Mouse (Mus musculus) adrenal gland, adult (tissue): ENCODE measurements around the gene Sim2.
A peak's percentile ranks its signal among the peaks of the same experiment; 100 is the strongest.

Experiments
- DNase-seq, 2 experiments: peaks; one replicate each; pipeline ENCODE4 v3.0.0; 2022 to 2023; ENCODE audit warnings: low spot score in 1 of 2; ENCODE audit not compliant: inconsistent age in 2 of 2

Gene Sim2

GRCm38 (mm10) chr16:94084711-94085602 is at the start of gene Sim2:
Gene Sim2 (plus strand): TSS chr16:94084931.
- DNase-seq, result peak; percentile 22 to 73

- DNase-seq, result no peak
These were observed 47.5 kb upstream of the Sim2 start for GRCm38 (mm10) chr16:94037280-94037679.

GRCm38 (mm10) chr16:94038272-94038985 is 46.3 kb upstream of the Sim2 start:
- peak; percentile 44 to 87 for DNase-seq

- DNase-seq, result no peak
These were observed 45.8 kb upstream of the Sim2 start for GRCm38 (mm10) chr16:94038986-94039341.

GRCm38 (mm10) chr16:94040485-94040884 is 44.2 kb upstream of the Sim2 start:
- DNase-seq, result no peak

GRCm38 (mm10) chr16:94041065-94041712 is 43.5 kb upstream of the Sim2 start:
- no peak for DNase-seq

- DNase-seq, result no peak
These were observed 40.9 kb upstream of the Sim2 start for GRCm38 (mm10) chr16:94043797-94044196.

GRCm38 (mm10) chr16:94044996-94045395 is 39.7 kb upstream of the Sim2 start:
- DNase-seq, result no peak

- no peak for DNase-seq
These were observed 34.4 kb upstream of the Sim2 start for GRCm38 (mm10) chr16:94050368-94050767.

- no peak for DNase-seq
These were observed 29.6 kb upstream of the Sim2 start for GRCm38 (mm10) chr16:94055176-94055575.

GRCm38 (mm10) chr16:94055576-94055975 is 29.2 kb upstream of the Sim2 start:
- no peak for DNase-seq

GRCm38 (mm10) chr16:94059820-94060219 is 24.9 kb upstream of the Sim2 start:
- DNase-seq, result no peak

- DNase-seq, result no peak
These were observed 20.5 kb upstream of the Sim2 start for GRCm38 (mm10) chr16:94064211-94064610.

GRCm38 (mm10) chr16:94065728-94066674 is 18.7 kb upstream of the Sim2 start:
- DNase-seq, result no peak

- DNase-seq, result no peak
These were observed 18.0 kb upstream of the Sim2 start for GRCm38 (mm10) chr16:94066771-94067170.

- DNase-seq, result no peak
These were observed 17.5 kb upstream of the Sim2 start for GRCm38 (mm10) chr16:94067280-94067679.

GRCm38 (mm10) chr16:94069061-94069460 is 15.7 kb upstream of the Sim2 start:
- DNase-seq, result no peak

GRCm38 (mm10) chr16:94070920-94071319 is 13.8 kb upstream of the Sim2 start:
- DNase-seq, result no peak

- no peak for DNase-seq
These were observed 13.3 kb upstream of the Sim2 start for GRCm38 (mm10) chr16:94071468-94071867.

- peak; percentile 84 to 93 for DNase-seq
These were observed 9.2 kb upstream of the Sim2 start for GRCm38 (mm10) chr16:94075362-94076027.
